Mouse (Mus musculus) lung, embryonic 16.5 days (tissue): ENCODE measurements around the gene Fgf7. TPM values are rescaled to one million over a fixed set of nuclear protein-coding genes. Genes with fewer than 3 reads are reported as not detected.
A peak's percentile ranks its signal among the peaks of the same experiment; 100 is the strongest.

Experiments
- ATAC-seq: fragments of 200-750 bp; cut with Nextera tagmentation; 2 replicates; pipeline ENCODE4 v1.8.0; 2017; ENCODE audit warnings: low read depth, mild to moderate bottlenecking, moderate library complexity
- H3K27ac ChIP-seq: fragments of 300-500 bp; sonication (generic); 2 replicates; pipeline ENCODE4 v1.5.1; 2014; ENCODE audit warnings: mild to moderate bottlenecking, control low read depth, low read length
- H3K27me3 ChIP-seq: fragments of 300-500 bp; sonication (generic); 2 replicates; pipeline ENCODE4 v1.6.1; 2014; ENCODE audit warnings: low read depth, low read length, mixed read lengths; ENCODE audit not compliant: control insufficient read depth, insufficient read depth
- H3K36me3 ChIP-seq: fragments of 300-500 bp; sonication (generic); 2 replicates; pipeline ENCODE4 v1.6.1; 2014; ENCODE audit warnings: low read length; ENCODE audit not compliant: control insufficient read depth, insufficient read depth
- H3K4me1 ChIP-seq: fragments of 300-500 bp; sonication (generic); replicated peaks from 2 replicates; pipeline ENCODE4 v1.6.1; 2014; ENCODE audit warnings: low read length, mixed read lengths; ENCODE audit not compliant: control insufficient read depth, insufficient read depth
- H3K4me2 ChIP-seq: fragments of 300-500 bp; sonication (generic); 2 replicates; pipeline ENCODE4 v1.6.1; 2014; ENCODE audit warnings: low read depth, low read length, control low read depth
- H3K4me3 ChIP-seq: fragments of 300-500 bp; sonication (generic); 2 replicates; pipeline ENCODE4 v1.5.1; 2014; ENCODE audit warnings: mild to moderate bottlenecking, low read length, control low read depth
- H3K9ac ChIP-seq: fragments of 300-500 bp; sonication (generic); 2 replicates; pipeline ENCODE4 v1.6.1; 2014; ENCODE audit warnings: low read length, control low read depth
- H3K9me3 ChIP-seq: fragments of 300-500 bp; sonication (generic); 2 replicates; pipeline ENCODE4 v1.6.1; 2016; ENCODE audit warnings: low read length; ENCODE audit not compliant: control insufficient read depth
- WGBS: fragments of 180-500 bp; shearing (Covaris S2); extraction: QIAGEN DNeasy Blood & Tissue Kit; methylation state at CpG from one replicate; pipeline ENCODE4 v1.1.7; 2014; 5-methylcytosine and 5-hydroxymethylcytosine counted together
- polyA plus RNA-seq: library from polyadenylated mRNA; unstranded; fragments of >200 nt; fragmentation: Nextera tagmentation; extraction: Ambion mirVana; gene quantifications from 2 replicates; pipeline ENCODE4 v1.2.1, GENCODE M21; 2015

Gene Fgf7
- polyA plus RNA-seq, 1 experiment from 2014 or later: 16.3 TPM

GRCm38 (mm10) chr2:126035013-126035770, 734 bp downstream of the Fgf7 start:
- peaks cover 7% of the 10 kb centered on the region; the same call in 1 of the 2 replicates for H3K4me1 ChIP-seq
- peak overlapping the region; percentile 56 for H3K4me2 ChIP-seq
- WGBS: 53% methylated on average over 15 of the region's 15 CpGs
- H3K9me3 ChIP-seq: no peaks in the 10 kb centered on the region
- no peak for ATAC-seq
- H3K27me3 ChIP-seq: no peaks in the 10 kb centered on the region
- H3K4me3 ChIP-seq: peak overlapping the region; percentile 39
- peak overlapping the region; percentile 66 for H3K27ac ChIP-seq
- H3K9ac ChIP-seq: peak overlapping the region; percentile 59
- H3K36me3 ChIP-seq: no peaks in the 10 kb centered on the region

- Histone ChIP-seq H3K9ac (peak overlapping the region; percentile 59), H3K4me3 (peak overlapping the region; percentile 39)
These were observed 1.7 kb downstream of the Fgf7 start for GRCm38 (mm10) chr2:126036121-126036520.

GRCm38 (mm10) chr2:126038221-126039000, 4.0 kb downstream of the Fgf7 start:
- Histone ChIP-seq H3K4me1 (peaks cover 2% of the 10 kb centered on the region), H3K4me3 (peak overlapping the region; percentile 14; the same call in 1 of the 2 replicates), H3K4me2 (peak overlapping the region; percentile 44), H3K27ac (peak overlapping the region; percentile 86), H3K27me3 (no peaks in the 10 kb centered on the region), H3K36me3 (no peaks in the 10 kb centered on the region), H3K9ac (no peak overlapping the region), H3K9me3 (no peaks in the 10 kb centered on the region)
- 73% methylated on average over 7 of the region's 7 CpGs for WGBS
- no peak for ATAC-seq

More at GRCm38 (mm10) chr2:126036121-126036520, 1.7 kb downstream of the Fgf7 start:
- Histone ChIP-seq H3K27ac (peak overlapping the region; percentile 22), H3K36me3 (no peaks in the 10 kb centered on the region), H3K9me3 (no peaks in the 10 kb centered on the region), H3K27me3 (no peaks in the 10 kb centered on the region), H3K4me2 (peak overlapping the region; percentile 56), H3K4me1 (peaks cover 7% of the 10 kb centered on the region)
- no peak for ATAC-seq
- whole genome bisulfite sequencing: 77% methylated on average over 4 of the region's 4 CpGs

DNA sequence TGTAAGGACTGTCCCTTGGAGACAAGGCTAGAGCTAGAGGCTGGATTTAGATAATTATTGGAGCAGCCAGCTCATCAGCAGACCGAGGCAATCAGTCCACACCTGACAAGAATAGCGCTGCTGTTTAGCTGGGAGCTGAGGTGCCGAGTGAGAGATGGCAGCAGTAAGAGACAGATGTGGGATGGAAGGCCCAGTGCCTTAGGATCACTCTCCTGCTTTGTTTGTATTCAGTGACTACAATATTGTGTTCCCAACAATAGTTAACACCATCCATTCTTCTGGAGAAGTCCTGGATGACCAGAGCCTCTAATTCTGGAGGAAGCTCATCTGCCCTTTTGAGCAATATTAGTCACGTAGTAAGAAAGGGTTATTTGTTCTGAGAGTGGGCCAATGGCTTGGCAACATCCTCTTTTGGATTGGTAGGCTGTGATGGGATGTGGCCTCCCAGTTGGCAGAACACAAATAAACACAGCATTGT, 5.0 kb downstream of the Fgf7 start:
- Histone ChIP-seq H3K4me1 (no peaks in the 10 kb centered on the region; the same call in none of the 2 replicates), H3K4me2 (peak overlapping the region; percentile 44; the same call in 1 of the 2 replicates), H3K9ac (no peak overlapping the region), H3K4me3 (no peak overlapping the region), H3K27me3 (no peaks in the 10 kb centered on the region), H3K9me3 (no peaks in the 10 kb centered on the region), H3K36me3 (no peaks in the 10 kb centered on the region), H3K27ac (peak overlapping the region; percentile 86)
- ATAC-seq: peak; percentile 94
- 36% methylated on average over 4 of the region's 4 CpGs for WGBS

- Histone ChIP-seq H3K27me3 (no peaks in the 10 kb centered on the region), H3K9ac (no peak overlapping the region), H3K36me3 (no peaks in the 10 kb centered on the region), H3K4me2 (no peak overlapping the region), H3K4me1 (no peaks in the 10 kb centered on the region; the same call in none of the 2 replicates), H3K9me3 (no peaks in the 10 kb centered on the region), H3K27ac (peak overlapping the region; percentile 59), H3K4me3 (no peak overlapping the region)
- no peak for ATAC-seq
- 74% methylated on average over 2 of the region's 2 CpGs for WGBS
These were observed 6.2 kb downstream of the Fgf7 start for GRCm38 (mm10) chr2:126040651-126041050.

DNA sequence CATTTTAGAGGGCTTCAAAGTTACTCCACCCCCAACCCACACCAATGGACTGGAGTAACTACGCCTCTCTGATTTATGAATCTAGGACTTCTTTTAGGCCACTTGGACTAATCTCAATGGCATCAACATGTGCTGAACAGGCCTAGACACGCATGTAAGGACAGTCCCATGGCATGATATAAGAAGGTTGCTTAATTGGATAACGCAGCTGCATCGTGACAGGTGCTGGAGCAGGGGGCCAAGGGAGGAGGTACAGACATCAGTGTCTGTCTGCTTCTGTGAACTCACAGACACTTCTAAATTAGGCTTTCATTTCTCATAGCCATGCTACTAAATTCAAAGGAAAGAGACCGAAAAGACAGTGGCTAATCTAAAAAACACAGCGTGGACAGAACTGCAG, 6.8 kb downstream of the Fgf7 start:
- 89% methylated on average over 6 of the region's 6 CpGs for WGBS
- no peak overlapping the region for H3K27ac ChIP-seq
- no peak overlapping the region for H3K4me3 ChIP-seq

GRCm38 (mm10) chr2:126042674-126043073, 8.2 kb downstream of the Fgf7 start:
- Histone ChIP-seq H3K36me3 (no peaks in the 10 kb centered on the region), H3K4me2 (no peak overlapping the region), H3K9me3 (no peaks in the 10 kb centered on the region), H3K4me3 (no peak overlapping the region), H3K9ac (no peak overlapping the region), H3K4me1 (no peaks in the 10 kb centered on the region; the same call in none of the 2 replicates), H3K27me3 (no peaks in the 10 kb centered on the region), H3K27ac (no peak overlapping the region)
- no peak for ATAC-seq
- WGBS: 67% methylated on average over 3 of the region's 3 CpGs

More for the DNA sequence above, 6.8 kb downstream of the Fgf7 start:
- Histone ChIP-seq H3K4me2 (no peak overlapping the region), H3K36me3 (no peaks in the 10 kb centered on the region), H3K9ac (no peak overlapping the region), H3K9me3 (no peaks in the 10 kb centered on the region), H3K4me1 (no peaks in the 10 kb centered on the region; the same call in none of the 2 replicates), H3K27me3 (no peaks in the 10 kb centered on the region)
- ATAC-seq: no peak

GRCm38 (mm10) chr2:126045621-126046020, 11.2 kb downstream of the Fgf7 start:
- H3K9ac ChIP-seq: no peak overlapping the region
- no peaks in the 10 kb centered on the region for H3K27me3 ChIP-seq

More at GRCm38 (mm10) chr2:126045621-126046020, 11.2 kb downstream of the Fgf7 start:
- Histone ChIP-seq H3K4me3 (no peak overlapping the region), H3K27ac (no peak overlapping the region), H3K9me3 (no peaks in the 10 kb centered on the region), H3K36me3 (no peaks in the 10 kb centered on the region), H3K4me1 (no peaks in the 10 kb centered on the region; the same call in 1 of the 2 replicates), H3K4me2 (no peak overlapping the region)
- 82% methylated on average over 5 of the region's 5 CpGs for WGBS
- no peak for ATAC-seq
